Mouse (Mus musculus) gastrocnemius, postnatal 36 days (tissue): ENCODE data around the gene Pde6b. TPM values are rescaled to one million over a fixed set of nuclear protein-coding genes. Genes with fewer than 3 reads are reported as not detected.

Experiments
- DNase-seq, 2 experiments: peaks; one replicate each; pipeline ENCODE4 v3.0.0; 2022
- intact Hi-C: fragments of 180-260 bp; cut with DNase I; formaldehyde crosslinking; loops from one replicate; pipeline ENCODE4 v1.15.1; 2025
- total RNA-seq, 2 experiments: library from RNA; stranded (reverse); gene quantifications; 2 replicates each; pipeline ENCODE4 v1.2.3; 2021

The Pde6b gene
- total RNA-seq, 2 experiments from 2014 or later: not detected

DNA sequence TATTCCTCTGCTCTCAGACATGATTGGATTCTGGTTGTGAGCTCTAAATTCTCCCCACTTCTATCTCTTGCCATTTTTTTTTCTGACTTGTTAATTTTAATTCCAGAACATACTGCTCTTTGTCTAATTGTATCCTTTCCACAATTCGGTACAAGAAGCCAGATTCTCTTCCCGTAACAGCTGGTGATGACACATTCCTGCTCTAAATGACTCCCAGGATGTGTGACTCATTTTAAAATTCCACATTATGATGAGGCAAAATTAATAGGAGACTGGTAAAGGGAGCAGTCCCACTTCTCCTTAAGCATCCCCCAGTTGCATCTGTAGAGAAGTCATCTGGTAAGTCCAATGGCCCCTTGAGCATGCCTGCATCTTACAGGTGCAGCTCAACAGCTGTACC, 2.6 kb upstream of the Pde6b start:
- intact Hi-C loops: no loop called here
- no peak for DNase-seq

GRCm38 (mm10) chr5:108386449-108386848, 1.7 kb upstream of the Pde6b start:
- no peak for DNase-seq
- intact Hi-C loops: no loop called here

GRCm38 (mm10) chr5:108389744-108390143, 1.6 kb downstream of the Pde6b start:
- DNase-seq: no peak
- intact Hi-C loops: no loop called here

GRCm38 (mm10) chr5:108403453-108403852, 15.3 kb downstream of the Pde6b start:
- intact Hi-C loops: no loop called here
- DNase-seq: no peak

GRCm38 (mm10) chr5:108405460-108405859, 17.3 kb downstream of the Pde6b start:
- intact Hi-C loops: no loop called here
- DNase-seq: no peak

GRCm38 (mm10) chr5:108406977-108407376, 18.8 kb downstream of the Pde6b start:
- intact Hi-C loops: no loop called here
- no peak for DNase-seq

- intact Hi-C loops: no loop called here
- no peak for DNase-seq
These were observed 26.5 kb downstream of the Pde6b start for GRCm38 (mm10) chr5:108414711-108415110.

GRCm38 (mm10) chr5:108422741-108423140, 34.5 kb downstream of the Pde6b start:
- intact Hi-C loops: loop anchor here (10.0 kb wide), 2 partner anchors 132 to 302 kb away; partner anchors contain the start of gene Cplx1
- no peak for DNase-seq

GRCm38 (mm10) chr5:108423427-108423826, 35.2 kb downstream of the Pde6b start:
- DNase-seq: no peak
- intact Hi-C loops: loop anchor here (10.0 kb wide), 2 partner anchors 131 to 301 kb away; partner anchors contain the start of gene Cplx1

- intact Hi-C loops: loop anchor here (5.0 to 10.0 kb wide), 4 partner anchors 128 to 298 kb away; partner anchors contain the start of gene Cplx1
These were observed 39.0 kb downstream of the Pde6b start for GRCm38 (mm10) chr5:108427186-108427585.

DNA sequence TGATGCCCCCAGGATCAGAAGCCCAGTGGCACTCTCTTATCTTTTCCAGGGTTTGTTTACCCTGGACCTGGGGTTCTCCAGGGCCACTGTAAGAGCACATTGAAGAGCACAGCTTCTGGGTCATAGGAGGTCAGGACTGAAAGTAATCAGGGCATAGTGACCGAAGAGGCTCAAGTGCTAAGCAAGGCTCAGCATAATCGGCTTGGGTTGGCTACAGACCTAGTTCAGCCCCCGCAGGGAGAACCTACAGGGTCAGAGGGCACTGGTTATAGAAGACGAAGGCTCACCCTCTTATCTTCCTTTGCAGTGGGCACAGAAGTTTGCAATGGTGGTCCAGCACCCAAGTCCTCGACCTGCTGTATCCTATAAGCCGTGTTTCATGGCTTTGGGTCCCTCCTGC, 43.0 kb downstream of the Pde6b start:
- intact Hi-C loops: loop anchor here (5.0 kb wide), 1 partner anchor 164 kb away; the partner anchor contains the start of gene Dr1
- no peak for DNase-seq

More at GRCm38 (mm10) chr5:108427186-108427585, 39.0 kb downstream of the Pde6b start:
- peak in 1 of 2 experiments; percentile 22 for DNase-seq

- intact Hi-C loops: loop anchor here (5.0 kb wide), 1 partner anchor 167 kb away; the partner anchor contains the start of gene Dr1
- peak; percentile 87 to 92 for DNase-seq
These were observed 45.8 kb downstream of the Pde6b start, which contains the start of gene Atp5k for GRCm38 (mm10) chr5:108433804-108434587. Atp5k (minus strand) TSS chr5:108434448.

- peak in 1 of 2 experiments; percentile 7 for DNase-seq
These were observed 47.9 kb downstream of the Pde6b start for GRCm38 (mm10) chr5:108436101-108436500.

GRCm38 (mm10) chr5:108446973-108447372, 58.8 kb downstream of the Pde6b start:
- no peak for DNase-seq
- intact Hi-C loops: no loop called here

More at GRCm38 (mm10) chr5:108436101-108436500, 47.9 kb downstream of the Pde6b start:
- intact Hi-C loops: no loop called here

DNA sequence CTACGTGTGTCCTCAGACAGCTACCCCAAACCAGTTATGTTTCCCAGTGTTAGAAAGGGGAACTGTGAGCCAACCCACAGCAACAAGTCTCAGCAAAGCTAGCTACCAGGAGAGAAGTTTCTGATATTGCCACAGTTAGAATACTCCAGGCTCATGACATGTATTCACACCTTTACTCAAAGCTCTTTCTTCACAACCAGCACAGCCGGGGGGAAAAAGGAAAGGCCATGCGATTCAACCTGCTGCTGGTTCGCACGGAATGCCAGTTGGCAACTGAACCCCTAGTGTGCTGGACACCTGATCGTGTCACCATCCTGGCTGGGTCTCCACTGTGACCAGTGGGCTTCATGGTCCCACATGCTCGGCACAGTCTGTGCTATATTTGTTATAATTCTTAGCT, 59.7 kb downstream of the Pde6b start:
- DNase-seq: no peak
- intact Hi-C loops: no loop called here

DNA sequence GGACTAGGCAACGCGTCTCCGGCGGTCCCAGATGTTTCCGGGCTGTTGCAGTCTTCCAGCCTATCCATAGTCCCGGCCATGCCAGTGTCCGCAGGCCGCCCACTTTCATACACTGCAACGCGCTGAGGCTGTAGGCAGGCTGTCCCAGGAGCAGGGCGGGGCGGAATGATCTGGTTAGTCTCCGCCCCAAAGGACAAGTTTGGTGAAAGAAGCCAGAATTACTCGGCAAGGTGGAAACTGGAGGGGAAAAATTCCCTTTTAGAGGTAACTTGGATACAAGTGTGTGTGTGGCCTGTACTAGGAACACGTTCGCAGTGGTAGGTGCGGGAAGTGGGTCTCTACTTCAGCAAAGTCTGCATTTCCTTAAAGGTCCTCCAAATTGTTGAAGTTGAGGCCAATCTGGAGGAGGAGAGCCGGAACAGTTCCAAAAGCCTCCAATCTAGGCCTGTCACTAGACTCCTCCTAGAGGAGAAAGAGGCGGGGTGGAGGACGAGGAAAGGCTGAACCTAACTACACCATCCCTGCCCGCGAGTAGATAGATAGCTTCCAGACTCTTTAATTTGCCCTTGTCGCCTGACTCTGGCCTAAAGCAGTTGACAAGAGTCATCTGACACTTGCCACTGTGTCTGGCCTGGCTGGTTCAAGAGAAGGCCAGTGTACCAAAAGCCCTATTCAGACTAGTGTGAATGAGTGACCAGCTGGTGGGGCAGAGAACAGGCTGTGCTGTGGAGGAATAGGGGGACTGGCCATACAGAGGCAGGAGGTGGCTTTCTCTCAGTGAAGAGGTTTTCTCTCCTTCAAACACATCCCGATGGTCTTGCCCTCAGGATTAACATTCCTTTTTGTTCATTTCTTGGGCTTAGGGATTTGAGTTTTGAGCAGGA, 60.8 kb downstream of the Pde6b start, which contains the start of gene Mfsd7a:
Gene Mfsd7a, minus strand, starts transcription at position 107 of the 884 bp plus-strand sequence.
- DNase-seq: peak; percentile 66
- intact Hi-C loops: no loop called here

GRCm38 (mm10) chr5:108450837-108451540, 62.8 kb downstream of the Pde6b start:
- no peak for DNase-seq
- intact Hi-C loops: no loop called here

- no peak for DNase-seq
- intact Hi-C loops: no loop called here
These were observed 63.4 kb downstream of the Pde6b start for GRCm38 (mm10) chr5:108451611-108452010.

GRCm38 (mm10) chr5:108452422-108452821, 64.2 kb downstream of the Pde6b start:
- intact Hi-C loops: no loop called here

GRCm38 (mm10) chr5:108454094-108454493, 65.9 kb downstream of the Pde6b start:
- no peak for DNase-seq
- intact Hi-C loops: no loop called here

More at GRCm38 (mm10) chr5:108452422-108452821, 64.2 kb downstream of the Pde6b start:
- no peak for DNase-seq
